Mouse (Mus musculus) ES-E14 (cell line): ENCODE measurements around the gene Tns3.

Experiments
- ZC3H11A ChIP-seq: IDR thresholded peaks from 2 replicates; pipeline ENCODE4 v1.6.1; 2012; ENCODE audit warnings: low read depth, mild to moderate bottlenecking, inconsistent platforms, low read length, borderline replicate concordance
- ZNF384 ChIP-seq: IDR thresholded peaks from 2 replicates; pipeline ENCODE4 v1.6.1; 2012; ENCODE audit warnings: low read depth, low read length, inconsistent platforms

GRCm38 (mm10) chr11:8686061-8686460 is 21.7 kb upstream of the Tns3 start:
- TF ChIP-seq ZNF384 (no peak), ZC3H11A (no peak)
